7 mouse cellular contexts compared by ENCODE assay signal in the genomic region with DNA sequence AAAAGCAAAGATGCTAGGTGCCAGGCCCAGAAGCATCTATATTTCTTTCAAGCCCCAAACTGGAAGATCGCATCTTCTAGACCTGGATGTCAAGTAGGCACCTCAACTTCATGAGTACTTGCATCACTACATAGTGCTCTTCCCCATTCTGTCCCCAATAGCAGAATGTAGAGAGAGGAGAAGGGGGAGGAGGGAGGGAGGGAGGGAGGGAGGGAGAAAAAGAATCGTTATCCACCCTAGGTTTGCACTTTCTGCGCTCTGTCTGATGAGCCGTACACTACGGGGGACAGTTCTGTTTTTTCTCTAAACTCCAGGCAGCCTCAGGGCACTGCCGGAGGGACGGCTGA. TPM values are rescaled to one million over a fixed set of nuclear protein-coding genes. Genes with fewer than 3 reads are reported as not detected.
DNase-seq lines count a peak whose midpoint lies in the region; ATAC-seq and TF ChIP-seq lines count a peak whose summit lies in the region.

Gene Fktn (plus strand): TSS at position 295 of the 347 bp plus-strand sequence.

- H3K4me1 ChIP-seq in CH12.LX (ENCODE audit: control insufficient read depth in 1 of 2, insufficient read depth in 2 of 2): peaks cover 11 to 76% of the 10 kb centered on the region in 2 experiments; a peak in 3 of 4 replicates
- H3K4me1 ChIP-seq in forebrain, embryonic 13.5 days: peaks cover 10% of the 10 kb centered on the region
- no peaks in the 10 kb centered on the region for H3K4me1 ChIP-seq in intestine, embryonic 15.5 days (replicated peaks)
- H3K4me1 ChIP-seq in megakaryocyte, embryonic 14.5 days: peaks cover 20% of the 10 kb centered on the region

- H3K9me3 ChIP-seq in CH12.LX (replicated peaks; ENCODE audit: low read length): no peaks in the 10 kb centered on the region
- no peaks in the 10 kb centered on the region for H3K9me3 ChIP-seq in forebrain, embryonic 13.5 days (replicated peaks)
- H3K9me3 ChIP-seq in intestine, embryonic 15.5 days: no peaks in the 10 kb centered on the region
- no peaks in the 10 kb centered on the region for H3K9me3 ChIP-seq in megakaryocyte, embryonic 14.5 days

- H3K27ac ChIP-seq in CH12.LX (ENCODE audit: insufficient read depth, low read depth): peak within 1 kb of the TSS; percentile 14; the same call in 1 of the 2 replicates
- peak within 1 kb of the TSS; percentile 92 for H3K27ac ChIP-seq in forebrain, embryonic 13.5 days
- H3K27ac ChIP-seq in intestine, embryonic 15.5 days: peak within 1 kb of the TSS; percentile 68

- H3K27me3 ChIP-seq in C2C12 (ENCODE audit: control insufficient read depth, insufficient read depth, insufficient read length): no peaks in the 10 kb centered on the region
- no peaks in the 10 kb centered on the region for H3K27me3 ChIP-seq in CH12.LX (replicated peaks)
- H3K27me3 ChIP-seq in forebrain, embryonic 13.5 days: no peaks in the 10 kb centered on the region
- no peaks in the 10 kb centered on the region for H3K27me3 ChIP-seq in intestine, embryonic 15.5 days (replicated peaks)
- no peaks in the 10 kb centered on the region for H3K27me3 ChIP-seq in megakaryocyte, embryonic 14.5 days (replicated peaks)

- WGBS in forebrain, embryonic 13.5 days: 5% methylated on average over 7 of the region's 7 CpGs
- WGBS in intestine, embryonic 15.5 days: 4% methylated on average over 7 of the region's 7 CpGs

- TF ChIP-seq EP300 in CH12.LX (IDR thresholded peaks at IDR 0.05; ENCODE audit: low read length): no peak

- dilution Hi-C loops in CH12.LX (cut with MboI; ENCODE audit: extremely low pct_ligation_motif_present, extremely low pct_unique_long_range_greater_than_20kb, low sequenced_read_pairs): no loop called here

- no peak for TF ChIP-seq RAD21 in CH12.LX (IDR thresholded peaks at IDR 0.05; ENCODE audit: low read depth, low read length)

- ATAC-seq in forebrain, embryonic 13.5 days: peak; percentile 86
- ATAC-seq in intestine, embryonic 15.5 days: peak; percentile 72

- H3K36me3 ChIP-seq in C2C12 (ENCODE audit: control insufficient read depth, insufficient read depth) (no peaks in the 10 kb centered on the region), CH12.LX (replicated peaks in 1 of 2; ENCODE audit: control insufficient read depth in 1 of 2, insufficient read depth in 1 of 2, low read length in 1 of 2) (peaks cover 0 to 10% of the 10 kb centered on the region in 2 experiments)
- peaks cover 7% of the 10 kb centered on the region; the same call in 1 of the 2 replicates for H3K36me3 ChIP-seq in forebrain, embryonic 13.5 days (ENCODE audit: poor library complexity, severe bottlenecking)
- no peaks in the 10 kb centered on the region for H3K36me3 ChIP-seq in intestine, embryonic 15.5 days
- no peaks in the 10 kb centered on the region for H3K36me3 ChIP-seq in megakaryocyte, embryonic 14.5 days (replicated peaks; ENCODE audit: low read length)

- H3K9ac ChIP-seq in CH12.LX (ENCODE audit: insufficient read depth, low read depth): peak within 1 kb of the TSS; percentile 67
- peak within 1 kb of the TSS; percentile 90 for H3K9ac ChIP-seq in forebrain, embryonic 13.5 days
- H3K9ac ChIP-seq in intestine, embryonic 15.5 days: peak within 1 kb of the TSS; percentile 82

- H3K4me3 ChIP-seq in C2C12 (ENCODE audit: insufficient read depth, poor library complexity, severe bottlenecking): peak within 1 kb of the TSS; percentile 85
- H3K4me3 ChIP-seq in CH12.LX (replicated peaks in 1 of 3; ENCODE audit: low read depth in 2 of 3, low read length in 2 of 3, poor library complexity in 1 of 3): peak within 1 kb of the TSS; percentile 75 to 90 (median 82)
- H3K4me3 ChIP-seq in forebrain, embryonic 13.5 days: peak within 1 kb of the TSS; percentile 82
- H3K4me3 ChIP-seq in intestine, embryonic 15.5 days (replicated peaks): peak within 1 kb of the TSS; percentile 82
- peak within 1 kb of the TSS; percentile 99 for H3K4me3 ChIP-seq in megakaryocyte, embryonic 14.5 days (replicated peaks)

- no peak for TF ChIP-seq CTCF in C2C12 (IDR thresholded peaks at IDR 0.05; ENCODE audit: control insufficient read depth, insufficient read depth, insufficient read length)
- no peak for TF ChIP-seq CTCF in CH12.LX (conservative IDR thresholded peaks at IDR 0.05 in 1 of 2, IDR thresholded peaks at IDR 0.05 in 1 of 2; ENCODE audit: low read depth in 2 of 2, low read length in 2 of 2)

- in situ Hi-C loops in CH12.LX (cut with MboI; ENCODE audit: low pct_ligation_motif_present, low pct_unique_long_range_greater_than_20kb, low sequenced_read_pairs): loop anchor here (10.0 kb wide), 1 partner anchor 89 kb away; no protein-coding TSS in a partner anchor

- peak within 1 kb of the TSS; percentile 84 for H3K4me2 ChIP-seq in CH12.LX (ENCODE audit: insufficient read depth, low read depth, poor library complexity, severe bottlenecking)
- peak within 1 kb of the TSS; percentile 89 for H3K4me2 ChIP-seq in forebrain, embryonic 13.5 days
- peak within 1 kb of the TSS; percentile 94 for H3K4me2 ChIP-seq in intestine, embryonic 15.5 days (replicated peaks)

- peaks cover 9% of the 10 kb centered on the region for H3K79me3 ChIP-seq in C2C12 (ENCODE audit: low read depth)

- H3ac ChIP-seq in C2C12 (ENCODE audit: control insufficient read depth, insufficient read length, low read depth): peak within 1 kb of the TSS; percentile 85

- no peak for DNase-seq in CH12.LX (ENCODE audit: extremely low read depth)
- no peak for DNase-seq in spleen, postnatal 14 days (ENCODE audit: low spot score in 2 of 2)
- no peak for DNase-seq in cerebellum, adult 11-12 months

- no peak for TF ChIP-seq POLR2A in CH12.LX (IDR thresholded peaks at IDR 0.05; ENCODE audit: low read depth, low read length)

- H3K79me2 ChIP-seq in C2C12 (ENCODE audit: control insufficient read depth, insufficient read depth) (peaks cover 41% of the 10 kb centered on the region), CH12.LX (replicated peaks; ENCODE audit: control insufficient read depth, extremely low read depth, insufficient read depth, poor library complexity, severe bottlenecking) (peaks cover 2% of the 10 kb centered on the region; the same call in 1 of the 2 replicates)

TF ChIP-seq in C2C12, 6 proteins besides CTCF, POLR2A, EP300 and RAD21:
- TF ChIP-seq MAX (IDR thresholded peaks at IDR 0.05) (no peak), CEBPB (IDR thresholded peaks at IDR 0.05; ENCODE audit: low read depth) (no peak), USF1 (IDR thresholded peaks at IDR 0.05; ENCODE audit: low read depth) (no peak), MYOG (IDR thresholded peaks at IDR 0.05; ENCODE audit: control insufficient read depth, extremely low read depth, insufficient read length) (no peak), MYOD1 (IDR thresholded peaks at IDR 0.05; ENCODE audit: control insufficient read depth, insufficient read length, low read depth) (no peak), FOSL1 (IDR thresholded peaks at IDR 0.05; ENCODE audit: insufficient read depth, low read length, poor library complexity, severe bottlenecking) (no peak)

TF ChIP-seq in CH12.LX, 34 proteins besides CTCF, POLR2A, EP300 and RAD21:
- TF ChIP-seq MAX (IDR thresholded peaks at IDR 0.05; ENCODE audit: low read length) (no peak), MAZ (IDR thresholded peaks at IDR 0.05; ENCODE audit: low read depth, low read length) (0 out of 2 replicates have a peak, but pooled peaks have one; percentile 76), GABPA (IDR thresholded peaks at IDR 0.05; ENCODE audit: insufficient replicate concordance, low read depth, low read length) (no peak), SIN3A (IDR thresholded peaks at IDR 0.05; ENCODE audit: low read length) (no peak), MYC (IDR thresholded peaks at IDR 0.05; ENCODE audit: low read depth, low read length) (no peak), CHD2 (IDR thresholded peaks at IDR 0.05; ENCODE audit: low read length) (no peak), RCOR1 (conservative IDR thresholded peaks at IDR 0.05; ENCODE audit: low read depth, low read length) (no peak)

RNA-seq across cellular contexts. Expression of gene Fktn, which starts in this region (rescaled TPM):
- 3.3 TPM for polyA plus RNA-seq in C2C12 (2012; fragmentation: generic; extraction: Trizol)
- total RNA-seq in CH12.LX (2012; rRNA removed): 4.8 and 5.8 TPM in 2 replicates
- total RNA-seq in CH12.LX (2014; rRNA removed): 5.5 and 5.8 TPM in 2 replicates
- 6.5 and 7.5 TPM in 2 replicates for polyA plus RNA-seq in CH12.LX (2012; ENCODE audit: insufficient read length, low read depth)
- 19.3 and 20.5 TPM in 2 replicates for polyA plus RNA-seq in forebrain, embryonic 13.5 days (2015; fragmentation: Nextera tagmentation; extraction: Ambion mirVana)
- polyA plus RNA-seq in intestine, embryonic 15.5 days (2015; fragmentation: Nextera tagmentation; extraction: Ambion mirVana): 14.8 and 15.9 TPM in 2 replicates
- polyA plus RNA-seq in megakaryocyte, embryonic 14.5 days (2012; ENCODE audit: insufficient read depth, low replicate concordance): 0.04 and 1.1 TPM in 2 replicates

Comparison
In these comparisons a context has a peak if more than half of its experiments do, and no peak if none do; other contexts are left out.
1. H3K27ac ChIP-seq: peak in every context shown above with its lines; median percentile 92 in forebrain, embryonic 13.5 days; 68 in intestine, embryonic 15.5 days; 14 in CH12.LX.